Mouse (Mus musculus) heart, embryonic 11.5 days (tissue): ENCODE results near the gene Plin2. TPM values are rescaled to one million over a fixed set of nuclear protein-coding genes. Genes with fewer than 3 reads are reported as not detected.
"Not testable (repeated sequence)": the region's sequence is repeated elsewhere in the genome, so short reads cannot be mapped to it uniquely, and the experiment has no call there.

Source experiments
- ATAC-seq: fragments of 200-750 bp; cut with Nextera tagmentation; replicated peaks from 2 replicates; pipeline ENCODE4 v1.8.0; 2017; ENCODE audit warnings: moderate library complexity; ENCODE audit not compliant: insufficient number of reproducible peaks, low FRiP score, low TSS enrichment
- H3K27ac ChIP-seq: fragments of 300-500 bp; sonication (generic); 2 replicates; pipeline ENCODE4 v1.5.1; 2014; ENCODE audit warnings: mild to moderate bottlenecking, low read depth, low read length
- H3K27me3 ChIP-seq: fragments of 300-500 bp; sonication (generic); 2 replicates; pipeline ENCODE4 v1.6.1; 2014; ENCODE audit warnings: mild to moderate bottlenecking, low read length, mixed read lengths; ENCODE audit not compliant: control insufficient read depth, insufficient read depth
- H3K36me3 ChIP-seq: fragments of 300-500 bp; sonication (generic); 2 replicates; pipeline ENCODE4 v1.6.1; 2014; ENCODE audit warnings: mild to moderate bottlenecking, low read length, moderate library complexity, mixed read lengths; ENCODE audit not compliant: control insufficient read depth, insufficient read depth
- H3K4me1 ChIP-seq: fragments of 300-500 bp; sonication (generic); 2 replicates; pipeline ENCODE4 v1.6.1; 2014; ENCODE audit warnings: low read length; ENCODE audit not compliant: control insufficient read depth, insufficient read depth
- H3K4me2 ChIP-seq: fragments of 300-500 bp; sonication (generic); 2 replicates; pipeline ENCODE4 v1.6.1; 2014; ENCODE audit warnings: mild to moderate bottlenecking, moderate library complexity
- H3K4me3 ChIP-seq: fragments of 300-500 bp; sonication (generic); 2 replicates; pipeline ENCODE4 v1.5.1; 2014; ENCODE audit warnings: low read depth, low read length
- H3K9ac ChIP-seq: fragments of 300-500 bp; sonication (generic); 2 replicates; pipeline ENCODE4 v1.6.1; 2014; ENCODE audit warnings: mild to moderate bottlenecking, low read depth, low read length, moderate library complexity
- H3K9me3 ChIP-seq: fragments of 300-500 bp; sonication (generic); replicated peaks from 2 replicates; pipeline ENCODE4 v1.6.1; 2016; ENCODE audit warnings: low read length; ENCODE audit not compliant: control insufficient read depth
- WGBS: fragments of 180-500 bp; shearing (Covaris S2); extraction: QIAGEN DNeasy Blood & Tissue Kit; methylation state at CpG from one replicate; pipeline ENCODE4 v1.1.7; 2014; ENCODE audit not compliant: insufficient replicate concordance; 5-methylcytosine and 5-hydroxymethylcytosine counted together
- polyA plus RNA-seq: library from polyadenylated mRNA; unstranded; fragments of >200 nt; fragmentation: Nextera tagmentation; extraction: Ambion mirVana; gene quantifications from 2 replicates; pipeline ENCODE4 v1.2.1, GENCODE M21; 2014

Plin2 gene
- polyA plus RNA-seq, 1 experiment from 2014 or later: 65.4 TPM

DNA sequence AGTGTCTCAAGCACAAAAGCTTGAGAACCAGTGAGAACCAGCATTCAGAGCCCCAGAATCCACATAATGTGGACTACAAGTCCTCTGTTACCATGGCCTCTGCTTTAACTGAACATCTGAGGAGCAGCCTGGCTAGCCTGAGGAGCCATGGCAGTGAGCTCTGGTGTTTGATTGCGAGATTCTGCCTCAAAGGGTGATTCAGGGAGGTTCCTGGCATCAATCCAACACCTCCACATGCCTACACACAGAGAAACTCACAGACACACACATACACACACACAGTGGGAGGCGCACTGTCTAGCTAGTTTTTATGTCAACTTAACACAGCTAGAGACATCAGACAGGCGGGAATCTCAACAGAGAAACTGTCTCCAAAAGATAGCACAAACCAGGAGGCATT is 4.3 kb downstream of the Plin2 start:
- peaks cover 9% of the 10 kb centered on the region for H3K4me1 ChIP-seq
- no peaks in the 10 kb centered on the region for H3K9me3 ChIP-seq
- no peaks in the 10 kb centered on the region for H3K27me3 ChIP-seq
- WGBS: 74% methylated on average over 3 of the region's 3 CpGs
- H3K27ac ChIP-seq: no peak overlapping the region
- peaks cover 10% of the 10 kb centered on the region; the same call in 1 of the 2 replicates for H3K36me3 ChIP-seq
- ATAC-seq: no peak
- no peak overlapping the region for H3K4me3 ChIP-seq
- no peak overlapping the region for H3K4me2 ChIP-seq
- H3K9ac ChIP-seq: no peak overlapping the region; the same call in 1 of the 2 replicates

DNA sequence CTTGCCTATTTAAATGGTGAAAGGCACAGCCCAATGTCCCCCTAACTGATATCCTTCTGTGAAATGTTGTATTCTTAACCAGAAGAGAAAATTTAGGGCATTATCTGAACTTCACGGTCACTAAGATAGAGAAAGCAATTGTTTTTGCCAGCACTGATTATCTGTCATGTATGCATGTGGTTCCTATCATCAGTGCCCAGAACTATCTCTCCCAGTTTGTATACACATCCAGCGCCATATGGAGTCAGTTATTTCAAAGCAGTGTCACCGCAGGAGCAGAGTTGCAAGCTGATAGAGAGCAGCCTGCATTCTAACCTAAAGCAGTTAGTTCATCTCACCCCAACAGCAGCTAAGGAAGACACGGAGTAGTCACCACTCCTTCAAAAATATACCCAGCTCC is 5.9 kb downstream of the Plin2 start:
- peaks cover 21% of the 10 kb centered on the region for H3K36me3 ChIP-seq
- H3K9me3 ChIP-seq: 0 out of 2 replicates have a peak, but pooled peaks cover 2% of the 10 kb centered on the region
- 27% methylated on average over 4 of the region's 4 CpGs for WGBS
- H3K4me3 ChIP-seq: peak overlapping the region; percentile 3; the same call in 1 of the 2 replicates
- peak overlapping the region; percentile 23 for H3K4me2 ChIP-seq
- peaks cover 9% of the 10 kb centered on the region for H3K4me1 ChIP-seq
- H3K27ac ChIP-seq: peak overlapping the region; percentile 35; the same call in 1 of the 2 replicates
- no peaks in the 10 kb centered on the region for H3K27me3 ChIP-seq
- ATAC-seq: peak; percentile 65; the same call in 1 of the 2 replicates
- H3K9ac ChIP-seq: no peak overlapping the region

DNA sequence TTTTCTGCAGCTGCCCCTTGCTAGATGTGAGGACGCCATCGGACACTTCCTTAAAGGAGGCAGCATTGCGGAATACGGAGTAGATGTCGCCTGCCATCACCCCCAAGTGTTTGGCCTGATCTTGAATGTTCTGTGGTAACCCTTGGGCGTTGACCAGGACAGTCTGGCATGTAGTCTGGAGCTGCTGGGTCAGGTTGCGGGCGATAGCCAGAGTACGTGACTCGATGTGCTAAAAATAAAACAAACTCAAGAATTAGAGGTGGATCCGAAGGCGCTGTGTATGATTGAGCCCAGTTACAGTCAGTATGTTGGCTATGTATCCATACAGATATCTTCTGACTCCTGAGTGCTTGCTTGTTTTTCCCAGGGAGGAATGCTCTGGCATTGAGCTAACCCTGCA is 12.7 kb downstream of the Plin2 start:
- Histone ChIP-seq H3K36me3 (peaks cover 30% of the 10 kb centered on the region), H3K4me3 (no peak overlapping the region), H3K4me2 (no peak overlapping the region; the same call in 1 of the 2 replicates), H3K9me3 (0 out of 2 replicates have a peak, but pooled peaks cover 2% of the 10 kb centered on the region), H3K27ac (0 out of 2 replicates have a peak overlapping the region, but pooled peaks have one; percentile 35), H3K4me1 (0 out of 2 replicates have a peak, but pooled peaks cover 4% of the 10 kb centered on the region), H3K9ac (no peak overlapping the region), H3K27me3 (no peaks in the 10 kb centered on the region)
- 75% methylated on average over 12 of the region's 12 CpGs for WGBS
- no peak; the same call in 1 of the 2 replicates for ATAC-seq

DNA sequence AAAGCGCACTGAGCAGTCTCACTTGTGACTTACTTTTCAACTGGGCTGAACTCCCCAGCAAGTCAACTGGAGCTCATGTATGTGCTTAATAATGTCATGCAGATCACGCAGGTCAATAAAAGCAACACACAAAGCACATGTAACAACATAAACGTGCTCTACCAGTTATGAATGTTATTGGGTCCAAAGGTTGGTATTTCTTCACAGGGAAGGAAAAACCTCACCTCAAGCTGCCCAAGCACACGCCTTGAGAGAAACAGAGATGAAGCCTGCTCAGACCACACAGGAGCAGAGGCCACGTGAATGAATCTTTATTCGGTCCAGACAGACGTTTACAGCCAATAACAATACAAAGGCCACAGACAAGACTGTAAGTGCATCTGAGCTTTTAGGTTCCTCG is 13.4 kb downstream of the Plin2 start:
- ATAC-seq: not testable (repeated sequence)

DNA sequence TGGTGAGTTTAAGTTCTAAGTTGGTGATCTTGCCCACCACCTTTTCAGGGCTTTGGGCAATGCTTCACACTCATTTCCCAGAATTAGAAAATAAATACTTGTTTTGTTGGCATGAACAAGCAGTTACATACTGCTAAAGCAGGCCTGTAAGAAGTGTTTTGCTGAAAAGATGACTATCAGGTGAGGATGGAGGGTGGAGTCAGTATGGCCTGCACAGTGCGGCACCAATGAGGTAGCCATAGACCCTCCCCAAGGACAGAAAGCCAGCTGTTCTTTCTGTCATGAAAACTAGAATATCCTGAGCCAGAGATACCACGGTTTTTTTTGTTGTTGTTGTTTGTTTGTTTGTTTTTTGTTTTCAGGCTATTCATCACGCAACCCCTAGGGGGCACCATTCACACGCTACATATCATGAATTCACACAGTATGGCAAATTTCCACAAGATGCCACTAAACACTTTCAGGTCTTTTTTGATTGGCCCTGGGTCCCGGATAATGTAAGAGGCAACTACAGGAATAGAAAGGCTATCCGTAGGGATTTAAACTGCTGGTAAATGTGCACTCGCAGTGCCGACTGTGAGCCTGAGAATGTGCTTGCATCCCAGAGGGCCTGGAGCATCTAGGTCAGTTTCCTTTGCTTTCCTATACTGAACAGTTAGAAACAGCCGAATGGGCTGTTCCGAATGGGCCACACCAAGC is 18.0 kb downstream of the Plin2 start:
- no peak overlapping the region for H3K4me2 ChIP-seq
- H3K27me3 ChIP-seq: no peaks in the 10 kb centered on the region
- no peaks in the 10 kb centered on the region; the same call in 1 of the 2 replicates for H3K36me3 ChIP-seq
- no peak overlapping the region for H3K9ac ChIP-seq
- no peak overlapping the region for H3K4me3 ChIP-seq
- no peak overlapping the region for H3K27ac ChIP-seq
- 71% methylated on average over 10 of the region's 10 CpGs for WGBS
- no peak for ATAC-seq
- no peaks in the 10 kb centered on the region for H3K9me3 ChIP-seq
- H3K4me1 ChIP-seq: no peaks in the 10 kb centered on the region

More for the DNA sequence above, 13.4 kb downstream of the Plin2 start:
- H3K9me3 ChIP-seq, H3K4me2 ChIP-seq, H3K9ac ChIP-seq, H3K4me3 ChIP-seq, H3K4me1 ChIP-seq, H3K27ac ChIP-seq, H3K27me3 ChIP-seq: not testable (repeated sequence)
- WGBS: 90% methylated on average over 8 of the region's 8 CpGs
- H3K36me3 ChIP-seq: peaks cover 25% of the 10 kb centered on the region

DNA sequence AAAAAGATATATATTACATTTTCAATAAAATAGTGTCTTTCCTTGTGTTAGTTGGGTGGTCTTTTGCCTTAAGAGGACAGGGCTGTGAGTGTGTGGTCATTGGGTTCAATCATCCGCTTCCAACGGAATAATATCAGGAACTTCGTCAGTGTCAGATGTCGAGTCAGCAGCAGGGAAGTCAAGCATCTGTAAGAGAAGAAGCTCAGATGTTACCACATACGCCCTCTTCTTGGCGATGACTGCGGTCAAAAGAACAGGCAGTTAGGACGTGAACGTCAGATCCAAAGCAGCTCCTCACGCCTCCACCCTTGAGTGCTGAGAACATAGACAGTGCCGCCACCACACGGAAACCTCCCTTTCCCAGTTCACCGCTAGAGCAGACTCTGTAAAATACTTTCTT is 21.5 kb downstream of the Plin2 start:
- not testable (repeated sequence) for H3K4me1 ChIP-seq, H3K27ac ChIP-seq, H3K4me3 ChIP-seq, H3K36me3 ChIP-seq, H3K9ac ChIP-seq, H3K9me3 ChIP-seq, ATAC-seq, H3K4me2 ChIP-seq, H3K27me3 ChIP-seq
- WGBS: 85% methylated on average over 10 of the region's 13 CpGs

DNA sequence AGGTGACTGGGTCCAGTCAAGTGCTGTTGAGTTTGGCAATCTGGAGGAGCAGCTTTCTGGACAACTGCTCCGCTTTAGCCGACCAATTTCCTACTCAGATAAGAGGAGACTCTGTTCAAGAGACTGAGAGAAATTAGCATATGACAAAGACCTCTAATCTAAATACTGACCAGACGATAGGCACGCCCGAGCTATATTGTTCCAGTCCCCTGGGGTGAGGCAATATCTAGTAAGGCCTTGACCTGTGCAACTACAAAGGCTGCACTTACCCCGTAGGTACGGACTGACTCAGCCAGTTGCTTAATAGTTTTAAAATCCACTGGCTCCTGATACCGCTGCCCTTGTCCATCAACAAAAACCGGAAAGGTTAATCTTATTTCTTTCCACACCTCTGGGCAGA is 32.3 kb downstream of the Plin2 start:
- not testable (repeated sequence) for H3K9ac ChIP-seq, H3K27me3 ChIP-seq, H3K9me3 ChIP-seq, H3K4me3 ChIP-seq, H3K4me1 ChIP-seq, ATAC-seq, H3K36me3 ChIP-seq, H3K27ac ChIP-seq, H3K4me2 ChIP-seq
- WGBS: 63% methylated on average over 9 of the region's 9 CpGs

DNA sequence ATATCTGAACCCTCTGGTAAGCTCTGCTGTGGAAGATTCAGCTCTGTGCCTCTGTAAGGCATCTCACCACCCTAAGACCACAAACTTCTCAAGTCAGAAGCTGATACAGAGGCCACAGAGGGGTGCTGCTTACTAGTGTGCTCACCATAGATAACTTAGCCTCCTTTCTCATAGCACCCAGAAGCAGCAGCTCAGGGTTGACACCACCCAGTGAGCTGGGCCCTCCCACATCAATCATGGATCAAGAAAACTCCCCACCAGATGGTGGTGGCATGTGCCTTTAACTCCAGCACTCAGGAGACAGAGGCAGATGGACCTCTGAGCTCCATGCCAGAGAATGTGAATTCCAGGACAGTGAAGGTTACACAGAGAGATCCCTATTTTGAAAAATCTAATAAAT is 35.0 kb downstream of the Plin2 start:
- ATAC-seq: peak; percentile 67

DNA sequence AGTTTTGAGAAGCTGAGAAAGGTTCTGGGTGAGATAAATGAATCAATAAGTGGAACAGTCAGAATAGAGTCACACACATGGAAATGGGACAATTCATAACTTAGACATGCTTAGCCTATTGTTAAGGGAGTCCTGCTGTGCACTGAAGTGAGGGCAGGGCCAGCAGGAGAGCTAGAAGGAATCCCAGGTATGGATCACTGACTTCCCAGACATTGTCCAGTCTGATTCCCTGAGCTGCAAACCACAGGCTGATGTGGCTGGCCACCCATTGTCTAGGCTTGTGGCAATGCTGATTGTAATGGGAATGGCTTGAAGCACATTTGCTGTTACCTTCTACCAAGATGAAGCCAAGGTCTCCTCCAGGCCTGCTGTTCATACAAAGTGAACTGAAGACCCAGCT is 35.5 kb downstream of the Plin2 start:
- not testable (repeated sequence) for H3K9me3 ChIP-seq, H3K4me1 ChIP-seq, H3K36me3 ChIP-seq, H3K27me3 ChIP-seq, H3K27ac ChIP-seq, ATAC-seq, H3K4me3 ChIP-seq, H3K4me2 ChIP-seq, H3K9ac ChIP-seq

More for the DNA sequence above, 35.0 kb downstream of the Plin2 start:
- not testable (repeated sequence) for H3K27me3 ChIP-seq, H3K4me2 ChIP-seq, H3K9me3 ChIP-seq, H3K36me3 ChIP-seq, H3K4me1 ChIP-seq, H3K9ac ChIP-seq, H3K27ac ChIP-seq, H3K4me3 ChIP-seq
